Mouse (Mus musculus) olfactory bulb, adult 2 months (tissue): ENCODE data around the gene Slc27a1.

Experiments used
- CTCF ChIP-seq: fragments of 200-500 bp; IDR thresholded peaks from 2 replicates; pipeline ENCODE4 v1.5.1; 2012; ENCODE audit warnings: low read depth, mild to moderate bottlenecking, low read length, moderate library complexity; ENCODE audit not compliant: insufficient read depth
- POLR2A ChIP-seq: fragments of 200-500 bp; IDR thresholded peaks from 2 replicates; pipeline ENCODE4 v1.6.1; 2012; ENCODE audit warnings: mild to moderate bottlenecking, low read depth, low read length, moderate library complexity; ENCODE audit not compliant: insufficient read depth

DNA sequence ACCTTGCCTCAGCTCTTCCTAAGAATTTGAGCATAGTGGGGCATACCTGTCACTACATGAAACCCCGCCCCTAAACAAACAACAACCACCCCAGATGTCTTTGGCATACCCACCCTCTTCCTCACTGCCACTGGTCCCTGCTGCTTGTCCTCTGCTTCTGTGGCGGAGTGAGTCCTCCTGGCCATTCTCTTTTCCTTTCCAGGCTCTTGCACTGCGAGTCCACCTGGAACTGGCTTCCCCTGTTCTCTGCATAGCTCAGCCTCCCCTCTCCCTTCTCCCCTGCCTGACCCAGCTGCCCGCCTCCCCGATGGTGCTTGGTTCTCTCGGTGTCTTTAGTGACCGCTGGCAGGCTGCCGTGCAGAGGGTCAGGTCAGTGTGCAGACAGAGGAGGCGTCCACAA, 24.9 kb upstream of the Slc27a1 start:
- TF ChIP-seq CTCF, result no peak
- TF ChIP-seq POLR2A, result no peak
